Mouse (Mus musculus) MEL (cell line): ENCODE measurements at regions not wholly inside any gene's neighbourhood (a gene's known extent, or its start where the extent isn't known, plus 50 kb on each side); places are given as distances from the start of the nearest gene placed in this dataset.

Experiments used
- DNase-seq: peaks from one replicate; pipeline ENCODE4 v3.0.0; 2011; ENCODE audit warnings: low read depth, low spot score
- H3K27ac ChIP-seq: 2 replicates; pipeline ENCODE4 v1.5.1; 2012; ENCODE audit warnings: low read depth, mild to moderate bottlenecking, control low read depth, low read length, moderate library complexity; ENCODE audit not compliant: control insufficient read depth
- H3K27me3 ChIP-seq, 2 experiments: fragments of 150-350 bp in 1 of 2; sonication (generic) in 1 of 2; 2 replicates each; pipeline ENCODE4 v1.6.1; 2012; ENCODE audit warnings: low read length in 2 of 2, mild to moderate bottlenecking in 2 of 2, improper control_type of control experiment in 1 of 2, moderate library complexity in 1 of 2; ENCODE audit not compliant: insufficient read depth in 2 of 2, control insufficient read depth in 1 of 2
- H3K36me3 ChIP-seq, 2 experiments: 2 replicates each; pipeline ENCODE4 v1.6.1; 2012 to 2014; ENCODE audit warnings: low read length in 2 of 2, improper control_type of control experiment in 1 of 2, inconsistent platforms in 1 of 2, mild to moderate bottlenecking in 1 of 2; ENCODE audit not compliant: insufficient read depth in 2 of 2, control insufficient read depth in 1 of 2
- H3K4me1 ChIP-seq, 2 experiments: fragments of 150-350 bp in 1 of 2; sonication (generic) in 1 of 2; 2 replicates each; pipeline ENCODE4 v1.6.1; 2012; ENCODE audit warnings: low read length in 2 of 2, improper control_type of control experiment in 1 of 2, mild to moderate bottlenecking in 1 of 2; ENCODE audit not compliant: insufficient read depth in 2 of 2, control insufficient read depth in 1 of 2
- H3K4me3 ChIP-seq, 2 experiments: fragments of 150-350 bp in 1 of 2; sonication (generic) in 1 of 2; 2 replicates each; pipeline ENCODE4 v1.5.1; 2012; ENCODE audit warnings: low read depth in 2 of 2, low read length in 2 of 2, mild to moderate bottlenecking in 2 of 2, moderate library complexity in 2 of 2, control low read depth in 1 of 2, improper control_type of control experiment in 1 of 2; ENCODE audit not compliant: control insufficient read depth in 1 of 2, insufficient read depth in 1 of 2
- H3K79me2 ChIP-seq: 2 replicates; pipeline ENCODE4 v1.6.1; 2012; ENCODE audit warnings: mild to moderate bottlenecking, low read length, moderate library complexity; ENCODE audit not compliant: control insufficient read depth, poor library complexity, insufficient read depth
- H3K9ac ChIP-seq: 2 replicates; pipeline ENCODE4 v1.6.1; 2012; ENCODE audit warnings: low read depth, mild to moderate bottlenecking, control low read depth, low read length, moderate library complexity; ENCODE audit not compliant: control insufficient read depth, poor library complexity, severe bottlenecking
- H3K9me3 ChIP-seq: fragments of 150-350 bp; sonication (generic); replicated peaks from 2 replicates; pipeline ENCODE4 v1.6.1; 2012; ENCODE audit warnings: mild to moderate bottlenecking, low read length, improper control_type of control experiment, moderate library complexity; ENCODE audit not compliant: insufficient read depth
- CHD1 ChIP-seq: IDR thresholded peaks from 2 replicates; pipeline ENCODE4 v1.6.1; 2012; ENCODE audit warnings: low read depth, mild to moderate bottlenecking, inconsistent platforms, low read length, improper control_type of control experiment
- CTCF ChIP-seq, 3 experiments: IDR thresholded peaks in 2 of 3; conservative IDR thresholded peaks in 1 of 3; 2 replicates each; pipeline ENCODE4 v1.5.1; 2011 to 2012; ENCODE audit warnings: low read length in 3 of 3, low read depth in 2 of 3, mild to moderate bottlenecking in 2 of 3, improper control_type of control experiment in 1 of 3, inconsistent platforms in 1 of 3, mixed read lengths in 1 of 3, moderate library complexity in 1 of 3; ENCODE audit not compliant: control insufficient read depth in 1 of 3, insufficient read depth in 1 of 3, poor library complexity in 1 of 3, severe bottlenecking in 1 of 3
- EP300 ChIP-seq, 2 experiments: IDR thresholded peaks; 2 replicates each; pipeline ENCODE4 v1.6.1; 2011; ENCODE audit warnings: improper control_type of control experiment in 2 of 2, low read length in 2 of 2, low read depth in 1 of 2, mild to moderate bottlenecking in 1 of 2
- ETS1 ChIP-seq: IDR thresholded peaks from 2 replicates; pipeline ENCODE4 v1.6.1; 2012; ENCODE audit warnings: low read depth, mild to moderate bottlenecking, inconsistent platforms, low read length, improper control_type of control experiment, moderate library complexity
- GABPA ChIP-seq: IDR thresholded peaks from 2 replicates; pipeline ENCODE4 v1.6.1; 2012; ENCODE audit warnings: low read depth, mild to moderate bottlenecking, inconsistent platforms, low read length, improper control_type of control experiment, moderate library complexity
- GATA1 ChIP-seq: IDR thresholded peaks from 2 replicates; pipeline ENCODE4 v1.6.1; 2011; ENCODE audit warnings: low read depth, low read length, improper control_type of control experiment
- HCFC1 ChIP-seq: IDR thresholded peaks from 2 replicates; pipeline ENCODE4 v1.6.1; 2012; ENCODE audit warnings: low read depth, mild to moderate bottlenecking, inconsistent platforms, low read length, improper control_type of control experiment, moderate library complexity
- MAFK ChIP-seq: IDR thresholded peaks from 2 replicates; pipeline ENCODE4 v1.6.1; 2011; ENCODE audit warnings: low read depth, mild to moderate bottlenecking, low read length, improper control_type of control experiment, borderline replicate concordance
- MXI1 ChIP-seq: IDR thresholded peaks from 2 replicates; pipeline ENCODE4 v1.6.1; 2011; ENCODE audit warnings: mild to moderate bottlenecking, low read depth, low read length, improper control_type of control experiment
- MYC ChIP-seq: IDR thresholded peaks from 2 replicates; pipeline ENCODE4 v1.6.1; 2011; ENCODE audit warnings: low read depth, mild to moderate bottlenecking, low read length, improper control_type of control experiment, moderate library complexity
- NELFE ChIP-seq: IDR thresholded peaks from 2 replicates; pipeline ENCODE4 v1.6.1; 2011; ENCODE audit warnings: low read depth, low read length, improper control_type of control experiment
- POLR2AphosphoS2 ChIP-seq: IDR thresholded peaks from 2 replicates; pipeline ENCODE4 v1.6.1; 2011; ENCODE audit warnings: low read length, improper control_type of control experiment
- RCOR1 ChIP-seq: IDR thresholded peaks from 2 replicates; pipeline ENCODE4 v1.6.1; 2012; ENCODE audit warnings: low read depth, mild to moderate bottlenecking, inconsistent platforms, low read length, improper control_type of control experiment
- SMC3 ChIP-seq: IDR thresholded peaks from 2 replicates; pipeline ENCODE4 v1.6.1; 2011; ENCODE audit warnings: low read depth, low read length, improper control_type of control experiment
- TAL1 ChIP-seq: IDR thresholded peaks from 2 replicates; pipeline ENCODE4 v1.6.1; 2012; ENCODE audit warnings: mild to moderate bottlenecking, inconsistent platforms, low read length, moderate library complexity, mixed read lengths
- UBTF ChIP-seq: IDR thresholded peaks from 2 replicates; pipeline ENCODE4 v1.6.1; 2012; ENCODE audit warnings: low read depth, mild to moderate bottlenecking, inconsistent platforms, low read length, improper control_type of control experiment, moderate library complexity, borderline replicate concordance; ENCODE audit not compliant: insufficient read depth
- USF2 ChIP-seq, 2 experiments: IDR thresholded peaks; 2 replicates each; pipeline ENCODE4 v1.6.1; 2011 to 2012; ENCODE audit warnings: improper control_type of control experiment in 2 of 2, low read length in 2 of 2, borderline replicate concordance in 1 of 2, inconsistent platforms in 1 of 2, low read depth in 1 of 2, mild to moderate bottlenecking in 1 of 2; ENCODE audit not compliant: insufficient read depth in 1 of 2
- ZC3H11A ChIP-seq: IDR thresholded peaks from 2 replicates; pipeline ENCODE4 v1.6.1; 2012; ENCODE audit warnings: low read depth, mild to moderate bottlenecking, inconsistent platforms, low read length, improper control_type of control experiment

- TF ChIP-seq NELFE (no peak), GATA1 (no peak), MXI1 (no peak), SMC3 (no peak), RCOR1 (no peak), POLR2AphosphoS2 (no peak), HCFC1 (no peak), CTCF (IDR thresholded peaks at IDR 0.05 in 2 of 3, conservative IDR thresholded peaks at IDR 0.05 in 1 of 3; ENCODE audit: control insufficient read depth in 1 of 3, insufficient read depth in 1 of 3, low read depth in 2 of 3, low read length in 3 of 3, poor library complexity in 1 of 3, severe bottlenecking in 1 of 3) (no peak), MYC (no peak), GABPA (no peak)
- Histone ChIP-seq H3K9me3 (no peaks in the 10 kb centered on the region), H3K36me3 (no peaks in the 10 kb centered on the region), H3K27me3 (no peaks in the 10 kb centered on the region), H3K27ac (no peak overlapping the region), H3K4me1 (no peaks in the 10 kb centered on the region), H3K79me2 (no peaks in the 10 kb centered on the region), H3K4me3 (no peak overlapping the region), H3K9ac (no peak overlapping the region)
- DNase-seq, result no peak
Observed at GRCm38 (mm10) chr4:56686141-56686540, 53.7 kb upstream of the Gm26657 start.

- Histone ChIP-seq H3K9me3 (no peaks in the 10 kb centered on the region), H3K27ac (no peak overlapping the region), H3K9ac (no peak overlapping the region), H3K4me1 (no peaks in the 10 kb centered on the region), H3K79me2 (no peaks in the 10 kb centered on the region), H3K4me3 (no peak overlapping the region), H3K36me3 (no peaks in the 10 kb centered on the region), H3K27me3 (no peaks in the 10 kb centered on the region)
- DNase-seq, result no peak
- TF ChIP-seq CHD1, result no peak
- TF ChIP-seq UBTF, result no peak
- no peak for TF ChIP-seq EP300 (IDR thresholded peaks at IDR 0.05; ENCODE audit: low read depth in 1 of 2, low read length in 2 of 2)
- no peak for TF ChIP-seq MAFK
- no peak for TF ChIP-seq HCFC1
- TF ChIP-seq RCOR1, result no peak
- TF ChIP-seq ZC3H11A, result no peak
- TF ChIP-seq ETS1, result no peak
- TF ChIP-seq GABPA, result no peak
- no peak for TF ChIP-seq TAL1
- no peak for TF ChIP-seq USF2 (IDR thresholded peaks at IDR 0.05; ENCODE audit: borderline replicate concordance in 1 of 2, insufficient read depth in 1 of 2, low read depth in 1 of 2, low read length in 2 of 2)
- TF ChIP-seq MYC, result no peak
Observed at GRCm38 (mm10) chr4:56685696-56686095, 54.2 kb upstream of the Gm26657 start.
